Mouse (Mus musculus): ENCODE results near the gene Actg1. TPM values are rescaled to one million over a fixed set of nuclear protein-coding genes. Genes with fewer than 3 reads are reported as not detected.

The Actg1 gene
- polyA plus RNA-seq, 1 experiment from 2014 or later = 1,592 TPM

DNA sequence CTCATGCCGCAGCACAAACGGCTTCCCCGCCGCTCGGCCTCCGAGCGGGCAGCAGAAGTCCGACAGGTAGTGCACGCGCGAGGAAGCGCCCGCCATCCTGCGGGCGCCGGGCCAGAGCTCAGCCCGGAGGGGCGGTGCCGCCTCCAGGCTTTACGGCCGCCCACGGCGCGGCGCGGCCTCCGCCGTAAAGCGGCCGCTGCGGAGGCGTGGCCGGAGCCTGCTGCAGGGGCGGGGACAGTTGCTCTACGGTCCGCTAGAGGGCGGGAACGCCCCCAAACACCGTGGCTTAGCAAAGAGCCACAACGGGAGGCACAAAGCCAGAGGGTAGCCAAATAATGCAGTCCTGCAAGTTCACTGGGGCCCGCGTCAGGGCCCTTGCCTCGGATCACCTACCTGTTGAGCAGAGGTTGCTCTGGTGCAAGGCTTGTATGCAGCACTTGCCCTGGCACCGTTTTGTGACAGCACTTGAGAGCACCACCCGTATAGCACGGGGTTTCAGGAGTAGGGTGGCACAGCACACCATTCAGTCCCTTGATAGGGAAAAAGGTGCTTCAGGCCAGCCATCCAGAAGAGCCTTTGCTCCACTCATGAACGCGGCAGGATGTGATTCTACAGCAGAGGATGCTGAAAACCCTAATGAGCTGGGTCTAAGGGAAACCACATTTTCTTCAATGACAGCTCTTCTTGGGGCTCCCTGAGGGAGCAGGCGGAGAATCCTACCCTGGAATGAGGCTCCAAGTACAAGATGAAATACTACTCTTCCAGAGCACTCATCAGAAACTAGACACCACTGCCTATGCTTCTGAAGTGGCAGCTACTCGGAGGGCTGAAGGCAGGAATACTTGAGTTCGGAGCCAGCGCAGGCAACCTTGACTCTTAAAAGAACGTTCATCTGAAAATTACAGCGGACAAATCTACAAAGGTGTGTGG is 30.5 kb upstream of the Actg1 start, which contains the start of gene Faap100:
Faap100 (minus strand) TSS at position 154 of the 930 bp plus-strand sequence.
- Histone ChIP-seq H3K36me3 (ENCODE audit: control insufficient read depth, insufficient read depth, low read length) (peaks cover 37% of the 10 kb centered on the region), H3K27ac (ENCODE audit: low read depth, low read length) (peak within 1 kb of the TSS; percentile 36), H3K9me3 (ENCODE audit: control insufficient read depth, low read length) (no peaks in the 10 kb centered on the region), H3K4me2 (peak within 1 kb of the TSS; percentile 98), H3K4me1 (replicated peaks; ENCODE audit: control insufficient read depth, insufficient read depth, low read length) (peaks cover 13% of the 10 kb centered on the region), H3K9ac (ENCODE audit: low read depth, low read length) (peak within 1 kb of the TSS; percentile 75), H3K4me3 (ENCODE audit: low read depth, low read length) (peak within 1 kb of the TSS; percentile 76), H3K27me3 (replicated peaks; ENCODE audit: control insufficient read depth, insufficient read depth, low read length) (no peaks in the 10 kb centered on the region)
- ATAC-seq (replicated peaks; ENCODE audit: low FRiP score) (peak; percentile 87), DNase-seq (ENCODE audit: low spot score) (peak; percentile 87)
- 10% methylated on average over 54 of the region's 54 CpGs for WGBS

GRCm38 (mm10) chr11:120378031-120378610 is 29.8 kb upstream of the Actg1 start:
- Histone ChIP-seq H3K4me1 (replicated peaks; ENCODE audit: control insufficient read depth, insufficient read depth, low read length) (peaks cover 13% of the 10 kb centered on the region), H3K36me3 (ENCODE audit: control insufficient read depth, insufficient read depth, low read length) (peaks cover 37% of the 10 kb centered on the region), H3K4me2 (peak overlapping the region; percentile 98), H3K4me3 (ENCODE audit: low read depth, low read length) (peak overlapping the region; percentile 76), H3K27me3 (replicated peaks; ENCODE audit: control insufficient read depth, insufficient read depth, low read length) (no peaks in the 10 kb centered on the region), H3K9ac (ENCODE audit: low read depth, low read length) (peak overlapping the region; percentile 75), H3K27ac (ENCODE audit: low read depth, low read length) (peak overlapping the region; percentile 30; the same call in 1 of the 2 replicates), H3K9me3 (ENCODE audit: control insufficient read depth, low read length) (no peaks in the 10 kb centered on the region)
- DNase-seq (ENCODE audit: low spot score) = peak; percentile 64
- ATAC-seq (replicated peaks; ENCODE audit: low FRiP score) = peak; percentile 50
- WGBS = 2% methylated on average over 40 of the region's 40 CpGs

- peak overlapping the region; percentile 23; the same call in 1 of the 2 replicates for H3K9ac ChIP-seq (ENCODE audit: low read depth, low read length)
- no peak overlapping the region for H3K27ac ChIP-seq (ENCODE audit: low read depth, low read length)
- peak overlapping the region; percentile 76 for H3K4me3 ChIP-seq (ENCODE audit: low read depth, low read length)
- H3K27me3 ChIP-seq (replicated peaks; ENCODE audit: control insufficient read depth, insufficient read depth, low read length) = no peaks in the 10 kb centered on the region
- peaks cover 13% of the 10 kb centered on the region for H3K4me1 ChIP-seq (replicated peaks; ENCODE audit: control insufficient read depth, insufficient read depth, low read length)
- ATAC-seq (replicated peaks; ENCODE audit: low FRiP score) (no peak), DNase-seq (ENCODE audit: low spot score) (peak; percentile 29)
- H3K9me3 ChIP-seq (ENCODE audit: control insufficient read depth, low read length) = no peaks in the 10 kb centered on the region
- 77% methylated on average over 10 of the region's 10 CpGs for WGBS
- H3K4me2 ChIP-seq = peak overlapping the region; percentile 98
- peaks cover 35% of the 10 kb centered on the region for H3K36me3 ChIP-seq (ENCODE audit: control insufficient read depth, insufficient read depth, low read length)
Measured at GRCm38 (mm10) chr11:120377337-120377736, 29.0 kb upstream of the Actg1 start.

DNA sequence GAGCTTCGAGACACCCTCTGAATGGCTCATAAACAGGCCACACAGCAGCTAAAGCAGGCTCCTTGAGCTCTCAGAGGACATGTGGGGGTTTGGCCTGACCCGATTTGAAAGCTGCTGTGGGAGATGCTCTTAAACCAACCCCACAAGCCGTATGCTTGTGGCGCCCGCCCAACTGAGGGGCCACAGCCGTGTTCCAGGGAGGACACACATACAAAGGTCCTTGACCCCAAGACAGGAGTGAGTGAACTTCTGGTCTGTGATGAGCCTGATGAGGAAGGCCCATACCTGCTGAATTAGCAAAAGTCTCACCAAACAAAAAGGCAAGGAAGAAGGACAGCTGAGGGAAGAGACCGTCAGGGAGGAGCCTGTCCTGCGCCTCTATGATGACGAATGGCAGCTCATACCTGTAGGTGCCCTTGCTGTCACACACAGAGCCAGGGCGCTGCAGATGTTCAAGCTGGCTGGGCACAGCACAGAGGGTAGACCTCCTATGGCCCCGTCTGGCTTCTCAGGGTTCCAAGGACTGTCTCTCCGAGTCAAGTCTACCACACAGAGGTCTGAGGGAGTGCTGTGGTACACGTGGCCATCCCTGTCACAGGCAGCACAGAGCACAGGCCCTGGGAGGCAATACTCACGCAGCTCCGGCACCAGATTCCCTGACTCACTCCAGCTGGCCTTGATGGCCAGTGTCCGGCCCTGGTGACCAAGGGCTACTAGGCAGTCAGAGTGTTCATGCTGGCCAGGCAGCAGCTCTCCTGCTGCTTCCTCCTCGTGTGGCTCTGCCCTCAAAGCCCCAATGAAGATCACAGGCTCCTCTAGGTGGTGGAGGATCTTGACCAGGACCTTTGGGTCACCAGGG is 28.2 kb upstream of the Actg1 start:
- 86% methylated on average over 17 of the region's 17 CpGs for WGBS
- Histone ChIP-seq H3K4me3 (ENCODE audit: low read depth, low read length) (no peak overlapping the region; the same call in 1 of the 2 replicates), H3K27ac (ENCODE audit: low read depth, low read length) (no peak overlapping the region), H3K4me2 (no peak overlapping the region), H3K36me3 (ENCODE audit: control insufficient read depth, insufficient read depth, low read length) (peaks cover 29% of the 10 kb centered on the region), H3K4me1 (replicated peaks; ENCODE audit: control insufficient read depth, insufficient read depth, low read length) (peaks cover 13% of the 10 kb centered on the region), H3K27me3 (replicated peaks; ENCODE audit: control insufficient read depth, insufficient read depth, low read length) (no peaks in the 10 kb centered on the region), H3K9me3 (ENCODE audit: control insufficient read depth, low read length) (no peaks in the 10 kb centered on the region), H3K9ac (ENCODE audit: low read depth, low read length) (no peak overlapping the region)
- ATAC-seq (replicated peaks; ENCODE audit: low FRiP score) (no peak), DNase-seq (ENCODE audit: low spot score) (peak; percentile 31)

DNA sequence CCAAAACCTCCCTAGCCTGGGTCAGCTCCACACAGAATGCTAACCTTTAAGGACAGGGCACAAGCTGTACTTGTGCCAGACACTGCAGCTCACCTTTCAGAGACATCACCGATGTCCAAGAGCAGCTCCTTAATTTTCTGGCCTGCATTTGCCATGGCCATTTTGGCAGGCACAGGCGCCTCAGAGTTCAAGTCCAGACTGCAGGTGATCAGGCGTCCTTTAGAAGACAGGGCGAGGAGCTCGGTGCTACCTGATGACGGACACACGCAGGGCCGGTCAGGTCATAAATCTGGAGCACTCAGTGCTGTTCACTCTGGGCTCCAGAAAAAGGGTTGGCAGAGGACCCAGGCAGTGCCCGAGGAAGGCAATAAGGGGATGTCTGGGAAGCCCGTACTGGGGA is 27.0 kb upstream of the Actg1 start:
- Histone ChIP-seq H3K9me3 (ENCODE audit: control insufficient read depth, low read length) (no peaks in the 10 kb centered on the region), H3K4me2 (no peak overlapping the region), H3K4me3 (ENCODE audit: low read depth, low read length) (no peak overlapping the region), H3K36me3 (ENCODE audit: control insufficient read depth, insufficient read depth, low read length) (peaks cover 28% of the 10 kb centered on the region), H3K27me3 (replicated peaks; ENCODE audit: control insufficient read depth, insufficient read depth, low read length) (no peaks in the 10 kb centered on the region), H3K4me1 (replicated peaks; ENCODE audit: control insufficient read depth, insufficient read depth, low read length) (peaks cover 16% of the 10 kb centered on the region), H3K9ac (ENCODE audit: low read depth, low read length) (no peak overlapping the region), H3K27ac (ENCODE audit: low read depth, low read length) (no peak overlapping the region)
- DNase-seq (ENCODE audit: low spot score) (no peak), ATAC-seq (replicated peaks; ENCODE audit: low FRiP score) (no peak)
- 91% methylated on average over 10 of the region's 10 CpGs for WGBS

GRCm38 (mm10) chr11:120373820-120374586 is 25.7 kb upstream of the Actg1 start:
- peaks cover 33% of the 10 kb centered on the region for H3K36me3 ChIP-seq (ENCODE audit: control insufficient read depth, insufficient read depth, low read length)
- WGBS = 93% methylated on average over 23 of the region's 23 CpGs
- H3K4me1 ChIP-seq (replicated peaks; ENCODE audit: control insufficient read depth, insufficient read depth, low read length) = peaks cover 14% of the 10 kb centered on the region
- DNase-seq (ENCODE audit: low spot score) = peak; percentile 28
- H3K9me3 ChIP-seq (ENCODE audit: control insufficient read depth, low read length) = no peaks in the 10 kb centered on the region
- H3K4me3 ChIP-seq (ENCODE audit: low read depth, low read length) = no peak overlapping the region
- ATAC-seq (replicated peaks; ENCODE audit: low FRiP score) = no peak
- no peaks in the 10 kb centered on the region for H3K27me3 ChIP-seq (replicated peaks; ENCODE audit: control insufficient read depth, insufficient read depth, low read length)
- no peak overlapping the region for H3K4me2 ChIP-seq
- H3K9ac ChIP-seq (ENCODE audit: low read depth, low read length) = no peak overlapping the region
- no peak overlapping the region for H3K27ac ChIP-seq (ENCODE audit: low read depth, low read length)

DNA sequence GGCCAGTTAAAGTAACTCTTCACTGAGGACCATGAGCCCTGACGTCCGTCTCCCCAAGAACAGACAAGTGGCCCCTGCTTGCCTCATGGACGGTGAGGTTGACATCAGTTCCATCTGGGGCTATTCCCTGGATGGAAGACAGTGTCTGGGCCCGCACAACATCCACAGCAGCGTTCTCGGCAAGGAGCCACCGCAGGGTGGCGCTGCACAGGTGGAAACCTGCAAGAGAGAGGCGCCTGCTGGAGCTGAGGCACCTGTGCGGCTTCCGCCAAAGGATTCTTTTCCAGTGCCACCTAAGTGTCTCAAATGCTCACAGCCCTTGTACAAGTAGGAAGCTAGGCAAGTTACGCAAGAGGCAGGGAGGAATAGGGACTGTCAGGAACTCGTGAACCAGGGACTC is 24.7 kb upstream of the Actg1 start:
- no peak overlapping the region for H3K4me2 ChIP-seq
- H3K27me3 ChIP-seq (replicated peaks; ENCODE audit: control insufficient read depth, insufficient read depth, low read length) = no peaks in the 10 kb centered on the region
- no peak for DNase-seq (ENCODE audit: low spot score)
- H3K4me1 ChIP-seq (replicated peaks; ENCODE audit: control insufficient read depth, insufficient read depth, low read length) = peaks cover 11% of the 10 kb centered on the region
- ATAC-seq (replicated peaks; ENCODE audit: low FRiP score) = no peak
- H3K27ac ChIP-seq (ENCODE audit: low read depth, low read length) = no peak overlapping the region
- no peak overlapping the region for H3K9ac ChIP-seq (ENCODE audit: low read depth, low read length)
- no peaks in the 10 kb centered on the region for H3K9me3 ChIP-seq (ENCODE audit: control insufficient read depth, low read length)
- H3K36me3 ChIP-seq (ENCODE audit: control insufficient read depth, insufficient read depth, low read length) = peaks cover 33% of the 10 kb centered on the region
- WGBS = 73% methylated on average over 13 of the region's 13 CpGs
- no peak overlapping the region for H3K4me3 ChIP-seq (ENCODE audit: low read depth, low read length)

DNA sequence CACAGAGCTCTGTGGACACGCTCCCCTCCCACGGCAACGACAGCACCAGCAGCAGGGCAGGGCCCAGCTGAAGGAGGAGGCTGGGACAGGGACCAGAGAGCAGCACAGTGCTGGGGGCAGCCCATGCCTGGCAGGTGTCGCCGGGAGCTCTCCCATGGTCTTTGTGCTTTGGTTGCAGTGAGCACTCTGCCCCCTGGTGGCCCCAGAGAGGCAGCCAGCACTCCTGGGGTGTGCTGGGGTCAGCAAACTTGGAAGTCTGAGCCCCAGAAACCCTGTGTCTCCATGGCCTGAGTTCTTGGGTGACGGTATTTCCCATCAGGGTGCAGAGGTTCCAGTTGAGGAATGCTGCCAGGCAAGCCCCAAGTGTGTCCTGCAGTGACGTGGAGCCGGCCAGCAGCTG is 21.3 kb upstream of the Actg1 start:
- Histone ChIP-seq H3K27me3 (replicated peaks; ENCODE audit: control insufficient read depth, insufficient read depth, low read length) (no peaks in the 10 kb centered on the region), H3K27ac (ENCODE audit: low read depth, low read length) (no peak overlapping the region), H3K9ac (ENCODE audit: low read depth, low read length) (no peak overlapping the region), H3K4me1 (replicated peaks; ENCODE audit: control insufficient read depth, insufficient read depth, low read length) (peaks cover 5% of the 10 kb centered on the region; the same call in 1 of the 2 replicates), H3K9me3 (ENCODE audit: control insufficient read depth, low read length) (no peaks in the 10 kb centered on the region), H3K36me3 (ENCODE audit: control insufficient read depth, insufficient read depth, low read length) (peaks cover 20% of the 10 kb centered on the region), H3K4me3 (ENCODE audit: low read depth, low read length) (no peak overlapping the region), H3K4me2 (no peak overlapping the region)
- WGBS = 43% methylated on average over 8 of the region's 8 CpGs
- peak; percentile 74 for ATAC-seq (replicated peaks; ENCODE audit: low FRiP score)
- peak; percentile 63 for DNase-seq (ENCODE audit: low spot score)

All from liver, embryonic 11.5 days (tissue).